Mouse (Mus musculus) spleen, postnatal 36 days (tissue): ENCODE measurements around the gene Gse1.

ENCODE experiments used
- DNase-seq, 2 experiments: peaks; one replicate each; pipeline ENCODE4 v3.0.0; 2022; ENCODE audit warnings: low spot score in 2 of 2, mixed read lengths in 1 of 2

Gse1 gene

GRCm38 (mm10) chr8:120421638-120422037, 193.4 kb downstream of the Gse1 start:
- DNase-seq: no peak

GRCm38 (mm10) chr8:120422236-120422635, 194.0 kb downstream of the Gse1 start:
- DNase-seq: no peak

- DNase-seq: no peak
These were observed 195.3 kb downstream of the Gse1 start for GRCm38 (mm10) chr8:120423576-120423975.

GRCm38 (mm10) chr8:120424829-120425198, 196.6 kb downstream of the Gse1 start:
- DNase-seq: no peak

- no peak for DNase-seq
These were observed 197.1 kb downstream of the Gse1 start for GRCm38 (mm10) chr8:120425199-120425941.

GRCm38 (mm10) chr8:120426105-120426504, 197.8 kb downstream of the Gse1 start:
- DNase-seq: no peak

- DNase-seq: no peak
These were observed 198.5 kb downstream of the Gse1 start for GRCm38 (mm10) chr8:120426622-120427385.

GRCm38 (mm10) chr8:120428492-120428891, 200.2 kb downstream of the Gse1 start:
- DNase-seq: no peak

- DNase-seq: no peak
These were observed 200.9 kb downstream of the Gse1 start for GRCm38 (mm10) chr8:120429116-120429515.

- DNase-seq: no peak
These were observed 202.8 kb downstream of the Gse1 start for GRCm38 (mm10) chr8:120431042-120431441.

GRCm38 (mm10) chr8:120432438-120432837, 204.2 kb downstream of the Gse1 start:
- DNase-seq: no peak

- no peak for DNase-seq
These were observed 204.9 kb downstream of the Gse1 start for GRCm38 (mm10) chr8:120433143-120433542.

- no peak for DNase-seq
These were observed 205.5 kb downstream of the Gse1 start for GRCm38 (mm10) chr8:120433734-120434133.

- DNase-seq: peak in 1 of 2 experiments; percentile 25
These were observed 207.5 kb downstream of the Gse1 start for GRCm38 (mm10) chr8:120435781-120436180.

GRCm38 (mm10) chr8:120436491-120437030, 208.3 kb downstream of the Gse1 start:
- DNase-seq: peak; percentile 32 to 44

GRCm38 (mm10) chr8:120437207-120437606, 209.0 kb downstream of the Gse1 start:
- DNase-seq: no peak

GRCm38 (mm10) chr8:120437666-120438395, 209.6 kb downstream of the Gse1 start:
- DNase-seq: no peak

- no peak for DNase-seq
These were observed 211.1 kb downstream of the Gse1 start for GRCm38 (mm10) chr8:120439309-120439708.

- DNase-seq: no peak
These were observed 212.5 kb downstream of the Gse1 start for GRCm38 (mm10) chr8:120440739-120441138.

GRCm38 (mm10) chr8:120441637-120442036, 213.4 kb downstream of the Gse1 start:
- no peak for DNase-seq

GRCm38 (mm10) chr8:120442306-120443003, 214.2 kb downstream of the Gse1 start:
- DNase-seq: no peak
